Mouse (Mus musculus) lung, postnatal 36 days (tissue): ENCODE results near the gene Fgf23.

Experiments used
- DNase-seq: peaks from one replicate; pipeline ENCODE4 v3.0.0; 2022; ENCODE audit warnings: mixed read lengths

Gene Fgf23

GRCm38 (mm10) chr6:127072817-127073216 lies at the start of gene Fgf23:
TSS of gene Fgf23 (plus strand) at chr6:127072902.
- no peak for DNase-seq

DNA sequence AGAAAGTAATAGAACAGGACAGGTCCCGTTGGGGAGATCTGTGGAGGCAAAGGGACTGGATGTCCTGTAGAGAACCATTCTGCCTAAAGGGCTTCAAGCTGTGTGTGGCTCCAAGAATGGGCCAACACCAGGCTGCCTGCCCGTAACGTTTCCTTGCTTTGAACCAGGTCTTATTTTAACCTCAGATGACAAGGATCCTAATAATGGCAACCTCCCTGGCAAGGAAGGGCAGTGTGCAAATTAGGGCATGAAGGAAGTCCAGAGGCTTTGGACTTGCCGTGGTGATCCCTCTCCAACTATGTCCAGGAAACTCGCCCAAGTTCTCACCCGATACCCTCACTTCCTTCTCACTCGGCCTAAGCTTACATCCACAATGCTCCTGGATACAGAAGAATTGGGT lies 47.9 kb upstream of the Fgf23 start:
- no peak for DNase-seq

DNA sequence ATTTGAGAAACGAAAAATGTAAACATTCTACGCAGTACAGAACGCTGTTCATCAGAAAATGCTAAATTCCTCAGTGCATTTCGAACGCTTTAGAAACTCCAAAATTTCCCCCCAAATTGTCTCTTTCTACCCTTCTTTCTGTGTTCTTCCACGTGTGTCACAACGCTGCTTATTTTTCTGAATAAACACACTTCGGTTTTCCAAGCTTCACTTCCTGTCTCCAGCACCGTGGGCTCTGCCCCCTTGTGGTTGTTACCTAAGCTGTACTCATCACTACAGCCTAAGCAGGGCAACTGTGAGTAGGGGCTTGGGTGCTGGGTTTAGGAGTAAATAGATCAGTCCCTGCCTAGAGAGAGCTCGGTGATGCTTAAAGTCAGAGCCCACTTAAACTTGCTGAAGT lies 37.9 kb upstream of the Fgf23 start:
- peak; percentile 24 for DNase-seq

GRCm38 (mm10) chr6:127044909-127045308 lies 27.8 kb upstream of the Fgf23 start:
- no peak for DNase-seq

GRCm38 (mm10) chr6:127050847-127051246 lies 21.9 kb upstream of the Fgf23 start:
- DNase-seq, result no peak

GRCm38 (mm10) chr6:127056990-127057588 lies 15.6 kb upstream of the Fgf23 start:
- DNase-seq, result no peak

DNA sequence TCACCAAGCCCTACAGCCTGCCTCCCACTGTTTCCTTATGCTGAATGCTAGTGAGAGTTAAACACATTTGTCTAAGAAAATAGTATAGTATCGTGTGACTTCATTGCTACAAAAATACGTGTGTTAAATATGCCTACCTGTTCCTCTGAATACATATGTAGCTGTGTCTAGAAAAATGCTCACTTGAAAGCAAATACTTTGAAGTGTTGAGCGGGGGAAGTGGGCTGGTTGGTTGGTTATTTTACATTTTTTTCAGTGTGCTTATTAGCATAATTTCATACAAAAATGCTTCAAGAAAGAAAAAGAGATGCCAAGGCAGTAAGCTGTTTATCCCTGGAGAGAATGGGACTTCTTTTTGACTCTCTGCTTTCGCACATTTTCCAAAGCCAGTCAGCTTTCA lies 12.7 kb upstream of the Fgf23 start:
- no peak for DNase-seq

- DNase-seq, result no peak
Measured at GRCm38 (mm10) chr6:127063915-127064314, 8.8 kb upstream of the Fgf23 start.

- DNase-seq, result no peak
Measured at GRCm38 (mm10) chr6:127064815-127065214, 7.9 kb upstream of the Fgf23 start.

- DNase-seq, result peak; percentile 40
Measured at GRCm38 (mm10) chr6:127079867-127080731, 7.4 kb downstream of the Fgf23 start.

DNA sequence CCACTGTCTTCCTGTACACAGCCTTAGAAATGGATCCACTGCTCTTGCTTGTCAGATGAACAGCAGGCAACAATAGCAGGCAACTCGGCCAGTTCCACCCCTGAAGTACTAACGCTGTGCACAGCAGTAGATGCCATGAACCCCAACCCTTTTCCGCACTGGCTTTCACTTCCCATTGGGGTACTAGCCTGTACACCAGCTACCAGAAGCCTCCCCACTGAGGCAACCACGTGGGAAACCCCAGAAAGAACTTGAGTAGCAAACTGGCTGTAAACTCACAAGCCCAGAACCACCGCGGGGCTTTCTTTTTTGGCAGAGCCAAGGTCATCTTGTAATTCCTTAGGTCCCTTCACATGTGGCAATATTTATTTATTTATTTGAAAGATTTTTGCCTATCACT lies 9.1 kb downstream of the Fgf23 start:
- DNase-seq, result no peak

DNA sequence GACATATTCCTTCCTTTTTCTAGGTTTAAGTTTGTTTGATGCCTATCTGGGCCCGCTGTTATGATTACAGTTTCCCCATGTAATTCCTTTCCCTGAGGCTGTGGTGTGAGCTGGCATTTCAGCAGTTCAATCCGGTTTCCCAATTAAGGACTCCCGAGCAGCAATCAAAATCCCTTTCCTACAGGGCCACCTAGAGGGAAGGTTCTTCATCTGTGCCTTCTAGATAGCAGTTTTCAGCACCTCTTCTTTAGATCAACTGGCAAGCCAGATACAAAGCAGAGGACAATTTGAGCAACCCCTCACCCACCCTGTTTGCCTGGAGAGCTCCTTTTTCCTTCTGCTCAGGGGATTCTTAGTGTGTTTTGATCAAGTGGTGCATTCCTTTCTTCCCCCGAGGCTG lies 14.0 kb downstream of the Fgf23 start:
- DNase-seq, result peak; percentile 66

- no peak for DNase-seq
Measured at GRCm38 (mm10) chr6:127094565-127094964, 21.9 kb downstream of the Fgf23 start.

DNA sequence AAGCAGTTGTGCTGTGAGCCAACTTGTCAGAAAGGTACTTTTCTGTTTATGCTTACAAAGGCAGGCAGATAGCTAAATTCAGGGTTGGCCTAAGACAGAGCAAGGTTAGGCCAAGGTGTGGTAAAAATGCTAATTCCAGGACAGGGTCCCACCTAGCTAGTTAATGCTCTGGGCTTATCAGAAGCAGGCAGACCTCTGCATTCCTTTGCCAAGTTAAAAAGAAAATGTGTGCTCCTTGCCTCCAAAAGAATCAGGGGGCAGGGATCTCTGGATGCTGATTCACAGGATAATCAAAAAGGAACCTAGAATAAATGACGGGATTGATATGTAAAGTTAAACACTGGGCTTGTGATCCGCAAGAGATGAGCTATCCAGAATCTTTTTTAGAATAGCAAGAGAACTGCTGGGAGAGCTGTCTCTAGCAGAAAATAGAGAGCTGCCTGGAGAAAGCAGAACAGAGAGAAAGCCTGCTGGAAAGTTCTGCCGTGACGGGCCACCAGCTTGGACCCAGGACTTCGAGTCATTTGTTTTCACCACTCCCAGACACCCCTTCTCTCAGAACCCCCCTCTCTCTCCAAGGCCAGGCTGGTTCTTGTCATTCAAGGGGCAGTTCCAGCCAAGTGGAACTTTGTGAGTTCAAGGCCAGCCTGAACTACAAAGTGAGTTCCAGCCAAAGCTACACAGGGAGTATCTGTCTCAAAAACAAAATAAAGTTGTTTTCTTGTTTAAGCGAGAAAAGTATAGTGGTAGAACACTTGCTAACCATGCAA lies 31.0 kb downstream of the Fgf23 start:
- DNase-seq, result no peak

- DNase-seq, result no peak
Measured at GRCm38 (mm10) chr6:127104396-127105029, 31.8 kb downstream of the Fgf23 start.

DNA sequence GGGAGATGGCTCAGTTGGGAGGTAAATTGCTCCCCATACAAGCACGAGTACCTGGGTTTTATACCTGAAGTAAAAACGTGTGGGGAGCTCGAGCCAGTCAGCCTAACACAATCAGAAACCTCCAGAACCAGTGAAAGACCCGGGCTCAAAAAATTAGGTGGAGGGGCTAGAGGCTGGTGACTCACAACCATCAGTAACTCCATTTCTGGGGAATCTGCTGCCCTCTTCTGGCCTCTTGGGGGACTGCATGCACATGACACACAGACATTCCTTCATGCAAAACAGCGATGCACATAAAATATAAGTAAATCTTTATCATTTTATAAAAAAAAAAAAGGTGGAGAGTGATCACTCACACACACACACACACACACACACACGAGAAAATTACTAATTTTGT lies 32.4 kb downstream of the Fgf23 start:
- peak; percentile 47 for DNase-seq

DNA sequence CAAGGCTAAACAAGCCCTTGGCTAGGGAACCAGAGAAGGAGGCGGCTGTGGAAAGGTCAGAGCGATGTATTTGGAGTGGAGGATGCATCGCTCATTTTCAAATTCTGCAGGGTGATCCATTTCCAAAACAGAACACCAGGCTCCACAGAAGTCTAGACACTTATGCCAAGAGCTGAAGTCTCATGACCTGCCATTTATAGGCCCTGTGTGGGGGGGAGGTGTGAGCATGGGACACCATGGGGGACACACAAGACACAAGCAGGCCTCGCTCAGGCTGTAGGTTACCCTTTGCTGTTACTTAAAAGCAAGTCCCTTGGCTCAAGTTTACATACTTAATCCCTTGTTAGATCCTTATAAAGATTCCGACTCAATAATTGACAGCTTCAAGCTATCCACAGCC lies 33.5 kb downstream of the Fgf23 start:
- DNase-seq, result no peak

DNA sequence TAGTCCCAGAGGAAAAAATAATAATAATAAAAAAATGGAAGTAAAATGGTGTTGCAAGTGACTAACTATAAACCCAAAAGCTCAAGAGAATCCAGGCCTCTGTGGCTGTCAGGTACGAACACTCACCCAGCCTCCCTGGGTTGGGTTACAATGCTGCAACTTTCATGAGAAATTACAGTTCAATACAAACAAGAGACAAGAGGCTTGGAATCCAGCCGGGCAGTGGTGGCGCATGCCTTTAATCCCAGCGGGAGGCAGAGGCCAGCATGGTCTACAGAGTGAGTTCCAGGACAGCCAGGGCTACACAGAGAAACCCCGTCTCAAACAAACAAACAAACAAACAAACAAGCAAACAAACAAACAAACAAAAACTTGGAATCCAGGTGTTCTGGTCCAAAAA lies 34.0 kb downstream of the Fgf23 start:
- peak; percentile 56 for DNase-seq

DNA sequence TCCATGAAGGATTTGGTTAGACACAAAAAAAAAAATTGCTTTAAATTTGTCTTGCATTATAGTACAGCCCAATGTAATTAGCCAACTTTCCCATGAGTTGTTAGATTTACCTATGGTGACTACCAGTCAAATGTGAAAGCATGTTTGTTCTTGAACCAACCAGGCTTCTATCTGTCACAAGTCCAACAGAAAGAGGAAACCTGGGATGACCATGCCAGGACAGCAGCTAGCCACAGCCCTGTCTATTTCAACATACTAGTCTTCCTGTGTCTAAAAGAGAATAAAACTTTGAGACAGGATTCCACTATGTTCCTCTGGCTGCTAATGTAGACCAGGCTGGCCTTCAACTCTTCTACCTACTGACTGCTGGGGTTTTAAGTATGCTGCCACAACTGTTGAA lies 34.7 kb downstream of the Fgf23 start:
- DNase-seq, result peak; percentile 18

GRCm38 (mm10) chr6:127108368-127109060 lies 35.8 kb downstream of the Fgf23 start:
- DNase-seq, result no peak

- DNase-seq, result peak; percentile 97
Measured at GRCm38 (mm10) chr6:127109402-127109930, 36.8 kb downstream of the Fgf23 start, which contains the start of gene Tigar. TSS of gene Tigar (minus strand) at chr6:127109557.
